Mouse (Mus musculus): ENCODE data around the gene Astl. TPM values are rescaled to one million over a fixed set of nuclear protein-coding genes. Genes with fewer than 3 reads are reported as not detected.

The Astl gene
- polyA plus RNA-seq (2017; shearing (Covaris generic)), result not detected

DNA sequence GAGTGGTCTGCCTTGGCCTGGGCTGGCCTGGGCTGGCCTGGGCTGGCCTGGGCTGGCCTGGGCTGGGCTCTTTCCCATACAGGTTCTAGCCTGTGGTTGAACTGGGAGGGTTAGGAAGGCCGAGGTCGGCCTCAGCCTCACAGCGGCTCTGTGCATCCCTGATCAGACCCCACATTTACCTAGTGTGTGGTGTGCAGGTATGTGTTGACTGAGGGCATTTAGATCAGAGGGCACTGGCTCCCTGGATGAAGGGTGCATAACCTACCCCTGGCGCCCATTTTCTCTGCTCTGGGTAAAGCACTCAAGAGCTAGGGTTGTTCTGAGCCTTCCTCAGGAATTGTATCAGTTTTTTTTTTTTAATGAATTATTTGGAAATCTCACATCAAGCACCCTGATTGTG, at the start of gene Astl:
Gene Astl (plus strand): TSS at position 224 of the 400 bp plus-strand sequence.

DNA sequence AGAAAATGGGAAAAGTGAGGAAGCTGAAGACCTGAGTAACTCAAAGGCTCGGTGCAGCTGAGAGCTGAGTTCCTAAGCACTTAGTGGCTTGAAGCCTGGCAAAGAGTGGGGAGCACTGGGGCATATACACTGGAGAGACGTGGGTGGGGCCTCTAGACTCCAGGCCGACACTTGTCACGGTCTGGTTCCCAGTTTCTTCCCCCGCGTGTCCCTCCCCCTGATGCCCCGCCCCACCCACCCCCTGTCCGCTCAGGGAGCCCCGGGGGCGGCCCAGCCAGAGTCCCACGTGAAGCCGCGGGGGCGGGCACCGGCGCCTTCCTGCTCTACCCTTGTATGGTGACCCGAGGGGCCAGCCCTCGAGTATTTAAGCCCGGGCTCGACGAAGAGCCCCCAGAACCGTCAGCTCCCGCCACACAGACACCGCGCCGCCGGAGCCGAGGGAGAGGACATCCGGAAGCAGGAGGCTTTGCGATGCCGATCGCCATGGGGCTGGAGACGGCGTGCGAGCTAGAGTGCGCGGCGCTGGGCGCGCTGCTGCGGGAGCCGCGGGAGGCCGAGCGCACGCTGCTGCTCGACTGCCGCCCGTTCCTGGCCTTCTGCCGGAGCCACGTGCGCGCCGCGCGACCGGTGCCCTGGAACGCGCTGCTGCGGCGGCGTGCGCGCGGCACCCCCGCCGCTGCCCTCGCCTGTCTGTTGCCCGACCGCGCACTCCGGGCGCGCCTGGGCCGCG, 2.5 kb upstream of the Astl start, which contains the start of gene Dusp2:
Gene Dusp2 (plus strand): TSS at position 393 of the 730 bp plus-strand sequence.

DNA sequence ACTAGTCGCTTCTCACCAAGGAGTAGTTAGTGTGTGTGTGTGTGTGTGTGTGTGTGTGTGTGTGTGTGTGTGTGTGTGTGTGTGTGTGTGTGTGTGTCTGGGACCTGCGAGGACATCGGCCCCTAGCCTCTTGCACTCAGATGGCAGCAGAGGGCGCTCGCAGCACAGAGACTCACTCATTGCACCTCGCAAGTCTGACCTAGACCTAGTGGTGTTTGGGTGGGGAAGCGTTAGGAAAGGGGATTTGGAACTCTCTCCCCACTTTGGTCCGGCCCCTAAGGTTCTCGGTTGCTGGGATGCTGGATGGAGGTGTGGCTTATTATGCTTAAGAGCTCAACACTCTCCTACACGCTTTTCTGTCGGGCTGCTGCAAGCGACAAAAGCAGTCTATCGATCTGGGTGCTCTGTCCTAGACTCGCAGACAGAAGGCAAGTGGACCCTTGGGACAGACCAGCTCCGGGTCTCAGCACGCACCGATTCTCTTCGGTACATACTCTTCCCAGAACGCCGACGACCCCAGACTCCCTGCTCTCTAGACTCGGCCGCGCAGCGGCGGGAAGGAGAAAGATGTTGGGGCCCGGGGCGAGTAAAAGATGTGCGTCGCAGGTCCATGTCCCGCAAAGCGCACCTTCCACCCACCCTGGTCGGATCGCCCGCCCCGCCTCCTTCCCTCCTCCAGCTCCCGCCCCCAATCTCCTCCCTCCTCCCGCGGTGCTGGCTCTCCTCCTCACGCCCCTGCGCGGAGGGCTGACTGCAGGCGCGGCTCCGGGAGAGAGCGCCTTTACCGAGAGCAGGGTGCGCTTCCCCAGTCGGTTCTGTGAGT, 24.2 kb downstream of the Astl start, which contains the start of gene Adra2b:
Gene Adra2b (plus strand): TSS at position 750 of the 823 bp plus-strand sequence.

Other genes starting within 250 kb of the Astl start
- 2.5 TPM for gene Ncaph, start 204.7 kb upstream of the Astl start, polyA plus RNA-seq (2017; shearing (Covaris generic))
- gene Itpripl1, start 195.2 kb upstream of the Astl start, polyA plus RNA-seq (2017; shearing (Covaris generic)), result 2.3 TPM
- 0.57 TPM for gene 1810024B03Rik, start 130.4 kb upstream of the Astl start, polyA plus RNA-seq (2017; shearing (Covaris generic))
- 116 TPM for gene Snrnp200, start 130.3 kb upstream of the Astl start, polyA plus RNA-seq (2017; shearing (Covaris generic))
- 94.4 TPM for gene Ciao1, start 90.8 kb upstream of the Astl start, polyA plus RNA-seq (2017; shearing (Covaris generic))
- gene Tmem127, start 90.7 kb upstream of the Astl start, polyA plus RNA-seq (2017; shearing (Covaris generic)), result 29.0 TPM
- gene Stard7, start 68.4 kb upstream of the Astl start, polyA plus RNA-seq (2017; shearing (Covaris generic)), result 90.9 TPM
- gene Dusp2, start 2.5 kb upstream of the Astl start, polyA plus RNA-seq (2017; shearing (Covaris generic)), result 209 TPM
- not detected for gene Adra2b, start 24.6 kb downstream of the Astl start, polyA plus RNA-seq (2017; shearing (Covaris generic))
- gene Gpat2, start 86.6 kb downstream of the Astl start, polyA plus RNA-seq (2017; shearing (Covaris generic)), result 0.35 TPM
- 15.3 TPM for gene Fahd2a, start 105.9 kb downstream of the Astl start, polyA plus RNA-seq (2017; shearing (Covaris generic))
- 0.27 TPM for gene Kcnip3, start 183.5 kb downstream of the Astl start, polyA plus RNA-seq (2017; shearing (Covaris generic))
- gene Prom2, start 202.8 kb downstream of the Astl start, polyA plus RNA-seq (2017; shearing (Covaris generic)), result not detected
- 3.2 TPM for gene Zfp661, start 248.5 kb downstream of the Astl start, polyA plus RNA-seq (2017; shearing (Covaris generic))
- gene Mrps5, start 248.6 kb downstream of the Astl start, polyA plus RNA-seq (2017; shearing (Covaris generic)), result 119 TPM

Data from naive thymus-derived CD4-positive, alpha-beta T cell, adult 5 months (primary cell).